Mouse (Mus musculus) heart, postnatal 0 days (tissue): ENCODE measurements around the gene Pmf1. TPM values are rescaled to one million over a fixed set of nuclear protein-coding genes. Genes with fewer than 3 reads are reported as not detected.

Source experiments
- ATAC-seq: fragments of 200-750 bp; cut with Nextera tagmentation; 2 replicates; pipeline ENCODE4 v1.8.0; 2017; ENCODE audit warnings: low read depth, moderate number of reproducible peaks, moderate library complexity; ENCODE audit not compliant: insufficient read depth
- DNase-seq: peaks from one replicate; pipeline ENCODE4 v3.0.0-alpha.2; 2016; ENCODE audit warnings: low spot score
- H3K27ac ChIP-seq: fragments of 300-500 bp; sonication (generic); 2 replicates; pipeline ENCODE4 v1.5.1; 2014; ENCODE audit warnings: low read depth, mild to moderate bottlenecking
- H3K27me3 ChIP-seq: fragments of 300-500 bp; sonication (generic); 2 replicates; pipeline ENCODE4 v1.6.1; 2014; ENCODE audit warnings: low read length, mixed read lengths; ENCODE audit not compliant: control insufficient read depth, insufficient read depth
- H3K36me3 ChIP-seq: fragments of 300-500 bp; sonication (generic); replicated peaks from 2 replicates; pipeline ENCODE4 v1.6.1; 2014; ENCODE audit warnings: low read length, mixed read lengths; ENCODE audit not compliant: control insufficient read depth, insufficient read depth
- H3K4me1 ChIP-seq: fragments of 300-500 bp; sonication (generic); 2 replicates; pipeline ENCODE4 v1.6.1; 2014; ENCODE audit warnings: antibody characterized with exemption; ENCODE audit not compliant: control insufficient read depth, insufficient read depth
- H3K4me2 ChIP-seq: fragments of 300-500 bp; sonication (generic); 2 replicates; pipeline ENCODE4 v1.6.1; 2014; ENCODE audit warnings: low read depth, mild to moderate bottlenecking, low read length, moderate library complexity
- H3K4me3 ChIP-seq: fragments of 300-500 bp; sonication (generic); 2 replicates; pipeline ENCODE4 v1.5.1; 2014; ENCODE audit warnings: low read depth, low read length
- H3K9ac ChIP-seq: fragments of 300-500 bp; sonication (generic); replicated peaks from 2 replicates; pipeline ENCODE4 v1.6.1; 2014; ENCODE audit warnings: low read depth, low read length, mixed read lengths
- H3K9me3 ChIP-seq: fragments of 300-500 bp; sonication (generic); replicated peaks from 2 replicates; pipeline ENCODE4 v1.6.1; 2016; ENCODE audit warnings: low read length; ENCODE audit not compliant: control insufficient read depth
- CTCF ChIP-seq: IDR thresholded peaks from 2 replicates; pipeline ENCODE4 v1.5.1; 2016; ENCODE audit warnings: antibody characterized with exemption, control low read depth, low read depth
- EP300 ChIP-seq: IDR thresholded peaks from 2 replicates; pipeline ENCODE4 v1.6.1; 2016; ENCODE audit warnings: antibody characterized with exemption, low read depth
- WGBS: fragments of 180-500 bp; shearing (Covaris S2); extraction: QIAGEN DNeasy Blood & Tissue Kit; methylation state at CpG from one replicate; pipeline ENCODE4 v1.1.7; 2014; 5-methylcytosine and 5-hydroxymethylcytosine counted together
- polyA plus RNA-seq: library from polyadenylated mRNA; unstranded; fragments of >200 nt; fragmentation: Nextera tagmentation; extraction: Ambion mirVana; gene quantifications from 2 replicates; pipeline ENCODE4 v1.2.1, GENCODE M21; 2015
- total RNA-seq: library from RNA; depleted of rRNA; stranded (reverse); fragments of >200 nt; gene quantifications from 2 replicates; pipeline ENCODE4 v1.2.3, GENCODE M21; 2014; ENCODE audit warnings: low replicate concordance

Gene Pmf1
- total and polyA plus RNA-seq, 2 experiments from 2014 or later, result 62.9 to 116 TPM

DNA sequence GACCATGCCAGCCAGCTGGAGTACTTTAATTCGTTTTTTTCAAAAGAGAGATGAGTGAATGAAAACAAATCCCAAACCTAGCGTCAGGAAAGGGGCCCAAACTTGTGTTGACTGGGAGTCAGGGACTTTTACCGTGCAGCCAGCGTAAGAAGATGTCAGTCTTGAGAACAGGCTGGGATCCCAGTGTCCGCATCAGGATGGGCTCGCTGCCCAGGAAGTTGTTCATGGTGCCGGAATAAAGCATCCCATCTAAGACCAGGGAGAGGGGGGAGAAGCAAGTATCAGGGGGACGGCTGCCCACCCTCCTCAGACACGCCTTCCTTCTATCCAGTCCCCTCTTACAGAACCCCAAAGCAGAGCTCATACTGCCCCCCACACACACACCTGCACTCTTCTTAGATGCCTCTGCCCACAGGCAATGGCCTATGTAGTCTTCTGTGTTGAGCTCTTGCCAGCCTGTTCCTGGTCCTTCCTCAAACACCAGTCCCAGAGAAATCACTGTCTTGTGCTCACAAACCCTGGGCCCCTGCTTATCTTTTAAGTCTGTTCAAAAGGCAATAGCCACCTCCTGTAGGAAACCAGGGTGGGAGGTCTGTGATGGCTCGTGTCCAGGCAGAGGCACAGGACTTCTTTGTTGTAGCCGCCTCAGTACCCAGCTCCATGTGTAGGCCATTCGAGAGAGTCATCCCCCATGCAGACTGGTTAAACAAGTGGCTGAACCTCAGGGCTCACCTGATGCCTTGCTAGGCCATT is 40.4 kb upstream of the Pmf1 start:
- Histone ChIP-seq H3K27me3 (peaks cover 10% of the 10 kb centered on the region), H3K4me2 (no peak overlapping the region), H3K4me3 (no peak overlapping the region), H3K36me3 (no peaks in the 10 kb centered on the region), H3K9me3 (no peaks in the 10 kb centered on the region), H3K4me1 (0 out of 2 replicates have a peak, but pooled peaks cover 6% of the 10 kb centered on the region), H3K9ac (no peak overlapping the region), H3K27ac (no peak overlapping the region)
- ATAC-seq, result no peak
- whole genome bisulfite sequencing, result 61% methylated on average over 12 of the region's 12 CpGs
- DNase-seq, result no peak
- TF ChIP-seq CTCF, result no peak
- TF ChIP-seq EP300, result no peak

DNA sequence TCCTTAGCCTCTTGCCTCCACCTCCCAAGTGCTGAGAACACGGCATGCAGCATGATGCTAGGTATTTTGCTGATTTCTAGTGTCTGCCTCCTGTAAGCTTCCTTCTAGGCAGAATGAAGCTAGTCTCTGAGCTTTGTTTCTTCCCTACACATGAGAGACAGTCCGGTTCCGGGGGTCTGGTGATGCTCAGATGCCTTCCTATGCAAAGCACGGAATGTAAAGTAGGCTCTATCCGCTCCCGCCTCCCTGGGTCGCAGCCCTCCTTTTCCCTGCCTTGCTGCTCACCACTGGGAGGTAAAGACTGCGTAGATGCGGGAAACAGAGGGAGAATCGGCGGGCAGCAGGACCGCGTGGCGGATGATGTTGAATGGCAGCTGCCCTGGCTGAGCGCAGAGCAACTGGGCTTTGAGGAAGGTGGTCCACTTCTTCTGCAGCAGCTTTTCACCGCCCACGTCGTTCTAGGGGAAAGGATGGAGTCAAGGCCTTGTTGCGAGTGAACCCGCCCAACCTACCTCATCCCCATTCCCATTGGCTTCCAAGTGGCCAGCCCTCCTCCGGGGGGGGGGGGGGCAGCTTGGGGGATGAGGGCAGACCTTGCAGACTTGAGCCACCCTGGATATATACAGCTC is 39.4 kb upstream of the Pmf1 start:
- Histone ChIP-seq H3K4me1 (0 out of 2 replicates have a peak, but pooled peaks cover 6% of the 10 kb centered on the region), H3K4me2 (peak overlapping the region; percentile 27), H3K9me3 (no peaks in the 10 kb centered on the region), H3K36me3 (no peaks in the 10 kb centered on the region), H3K27ac (no peak overlapping the region), H3K4me3 (0 out of 2 replicates have a peak overlapping the region, but pooled peaks have one; percentile 13), H3K9ac (0 out of 2 replicates have a peak overlapping the region, but pooled peaks have one; percentile 9), H3K27me3 (peaks cover 10% of the 10 kb centered on the region)
- ATAC-seq (peak; percentile 47; the same call in 1 of the 2 replicates), DNase-seq (no peak)
- TF ChIP-seq CTCF (no peak), EP300 (no peak)
- 12% methylated on average over 21 of the region's 21 CpGs for WGBS

DNA sequence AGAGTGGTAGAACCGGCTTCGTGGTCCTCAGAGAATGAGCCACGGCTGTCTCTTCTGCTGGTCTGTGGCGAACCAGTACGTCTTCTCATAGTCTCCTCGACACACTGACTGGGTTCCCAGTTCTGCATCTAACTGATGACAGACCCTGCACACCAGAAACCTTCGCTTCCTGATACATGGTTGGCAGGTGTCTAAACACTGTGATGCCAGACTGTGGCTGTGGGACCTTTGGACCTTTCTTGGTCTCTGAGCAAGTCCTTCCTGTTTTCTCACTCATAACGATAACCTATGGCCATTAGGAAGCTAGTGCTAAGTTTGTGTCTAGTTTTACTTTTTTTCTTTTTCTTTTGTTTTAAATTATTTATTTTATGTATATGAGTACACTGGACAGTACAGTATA is 38.3 kb upstream of the Pmf1 start:
- Histone ChIP-seq H3K4me2 (no peak overlapping the region), H3K4me1 (0 out of 2 replicates have a peak, but pooled peaks cover 6% of the 10 kb centered on the region), H3K27me3 (peaks cover 10% of the 10 kb centered on the region), H3K27ac (no peak overlapping the region), H3K9ac (no peak overlapping the region), H3K4me3 (no peak overlapping the region), H3K9me3 (no peaks in the 10 kb centered on the region), H3K36me3 (no peaks in the 10 kb centered on the region)
- TF ChIP-seq EP300 (no peak), CTCF (no peak)
- WGBS, result 84% methylated on average over 8 of the region's 8 CpGs
- ATAC-seq (no peak), DNase-seq (no peak)

DNA sequence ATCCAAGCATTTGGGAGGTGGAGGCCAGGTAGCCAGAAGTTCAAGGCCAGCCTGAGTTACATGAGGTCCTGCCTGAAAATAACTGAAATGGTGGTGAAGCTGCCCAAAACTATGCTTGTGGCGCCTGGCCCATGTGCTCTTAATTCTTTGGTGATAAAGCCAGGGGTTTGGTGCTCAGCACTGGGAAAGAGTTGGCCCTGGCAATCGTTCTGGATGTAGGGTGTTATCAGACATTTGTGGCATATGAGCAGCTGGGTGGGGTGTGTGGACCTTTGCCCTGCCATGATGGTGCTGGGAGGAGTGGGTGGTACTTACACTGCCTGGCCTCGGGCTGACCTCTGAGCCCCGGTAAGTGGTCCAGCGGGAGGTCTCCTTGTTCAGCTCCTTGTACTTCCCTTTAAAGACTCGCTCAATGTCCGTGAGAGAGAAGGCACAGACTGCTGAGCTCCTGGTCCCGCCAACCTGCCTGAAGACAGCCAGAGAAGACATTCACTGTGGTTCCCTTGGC is 37.6 kb upstream of the Pmf1 start:
- 0 out of 2 replicates have a peak, but pooled peaks cover 6% of the 10 kb centered on the region for H3K4me1 ChIP-seq
- DNase-seq (no peak), ATAC-seq (no peak)
- TF ChIP-seq CTCF (no peak), EP300 (no peak)
- no peaks in the 10 kb centered on the region for H3K36me3 ChIP-seq
- H3K27me3 ChIP-seq, result peaks cover 5% of the 10 kb centered on the region
- H3K27ac ChIP-seq, result no peak overlapping the region
- no peak overlapping the region for H3K4me3 ChIP-seq
- 62% methylated on average over 8 of the region's 8 CpGs for WGBS
- no peaks in the 10 kb centered on the region for H3K9me3 ChIP-seq
- no peak overlapping the region for H3K9ac ChIP-seq
- H3K4me2 ChIP-seq, result no peak overlapping the region

DNA sequence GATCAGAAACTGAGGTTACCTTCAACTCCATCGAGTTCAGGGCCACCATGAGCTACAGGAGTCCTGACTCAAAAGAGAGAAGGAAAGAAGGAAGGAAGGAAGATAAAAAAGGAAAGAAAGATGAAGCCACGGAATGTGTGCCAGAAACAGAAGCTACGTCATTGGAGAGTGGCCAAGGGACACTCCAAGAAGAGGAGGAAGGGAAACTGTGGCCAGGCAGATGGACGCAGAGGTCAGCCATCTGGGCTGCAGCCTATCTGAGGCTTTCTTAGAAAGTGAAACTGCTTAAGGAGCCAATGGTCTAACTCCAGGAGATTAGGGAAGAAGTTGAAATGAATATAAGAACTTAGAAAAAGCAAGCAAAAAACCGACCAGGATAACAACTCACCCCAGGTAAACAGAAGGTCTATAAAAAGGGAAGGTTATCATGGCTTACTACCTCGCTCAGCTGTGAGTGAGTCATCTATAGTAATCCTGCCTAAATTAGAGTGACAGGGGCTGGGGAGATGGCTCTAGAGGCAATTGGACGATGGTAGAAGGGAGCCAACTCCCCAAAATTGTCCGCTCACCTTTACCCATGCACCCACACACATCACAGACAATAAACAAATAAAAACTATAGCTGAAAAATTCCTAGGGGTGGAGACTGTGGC is 36.5 kb upstream of the Pmf1 start:
- H3K4me1 ChIP-seq, result 0 out of 2 replicates have a peak, but pooled peaks cover 6% of the 10 kb centered on the region
- H3K27me3 ChIP-seq, result peaks cover 5% of the 10 kb centered on the region
- H3K9ac ChIP-seq, result no peak overlapping the region
- no peak for ATAC-seq
- H3K9me3 ChIP-seq, result no peaks in the 10 kb centered on the region
- TF ChIP-seq CTCF, result no peak
- no peak for TF ChIP-seq EP300
- H3K4me2 ChIP-seq, result no peak overlapping the region
- no peak for DNase-seq
- H3K36me3 ChIP-seq, result no peaks in the 10 kb centered on the region
- no peak overlapping the region for H3K4me3 ChIP-seq
- 35% methylated on average over 8 of the region's 8 CpGs for WGBS
- no peak overlapping the region for H3K27ac ChIP-seq
